Mouse (Mus musculus) G1E (cell line): ENCODE results near the gene Slc45a1.

Source experiments
- CTCF ChIP-seq: IDR thresholded peaks from 2 replicates; pipeline ENCODE4 v1.5.1; 2012; ENCODE audit warnings: low read depth, low read length, inconsistent platforms, mixed read lengths
- GATA1 ChIP-seq: IDR thresholded peaks from 2 replicates; pipeline ENCODE4 v1.6.1; 2012; ENCODE audit warnings: borderline replicate concordance, low read length, inconsistent platforms, mixed read lengths

DNA sequence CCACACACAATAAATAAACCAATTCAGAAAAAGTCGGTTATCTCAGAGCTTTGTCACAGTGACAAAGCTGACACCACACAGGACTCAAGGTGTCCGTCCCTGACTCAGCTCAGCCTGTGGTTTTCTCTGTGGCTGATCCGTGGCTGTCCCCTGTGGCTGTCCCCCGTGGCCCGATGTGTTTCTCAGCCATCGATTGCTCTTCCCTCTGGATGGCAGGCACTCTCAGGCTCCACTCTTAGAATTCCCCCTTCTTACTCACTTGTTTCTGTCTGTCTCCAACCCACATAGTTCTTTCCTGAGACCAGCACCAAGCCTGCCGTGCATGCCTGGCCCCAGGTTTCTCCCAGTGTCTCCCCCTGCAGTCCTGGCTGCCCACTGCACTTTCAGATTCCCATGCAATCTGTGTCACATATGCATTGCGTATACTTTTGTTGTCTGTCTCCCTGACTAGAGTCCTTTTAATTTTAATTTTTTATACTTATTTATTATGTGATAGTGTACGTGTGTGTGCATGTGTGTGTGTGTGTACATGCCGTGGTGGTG, 41.0 kb upstream of the Slc45a1 start:
- TF ChIP-seq CTCF (peak; percentile 10; the same call in 1 of the 2 replicates), GATA1 (no peak)
